Mouse (Mus musculus): ENCODE results near the gene Tjp2.

Tjp2 gene

DNA sequence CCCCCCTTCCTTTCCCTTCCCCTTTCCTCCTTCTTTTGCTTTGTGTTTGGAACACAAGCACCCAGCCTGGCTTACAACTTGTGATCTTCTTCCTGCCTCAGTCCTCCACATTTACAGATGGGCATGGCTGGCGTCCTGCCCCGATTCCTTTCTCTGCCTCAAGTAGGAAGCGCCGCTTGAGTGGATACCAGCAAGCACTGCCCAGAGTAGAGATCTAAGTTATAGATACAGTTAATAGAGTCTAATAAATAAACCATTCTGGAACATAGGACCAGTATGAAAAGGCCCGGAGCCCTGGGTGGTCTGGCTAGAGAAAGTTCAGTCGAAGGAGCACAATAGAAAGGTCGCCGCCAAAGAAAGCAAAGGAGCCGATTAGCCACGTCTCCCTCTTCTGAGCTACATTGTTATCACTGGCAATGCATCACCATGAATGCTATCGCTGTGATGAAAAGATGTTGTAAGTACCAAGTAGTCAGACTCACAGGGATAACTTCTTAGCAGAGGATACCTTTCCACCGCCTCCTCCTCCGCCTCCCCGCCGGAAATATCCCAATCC, 41.1 kb downstream of the Tjp2 start:
- DNase-seq (ENCODE audit: low read depth, low spot score) = no peak

DNA sequence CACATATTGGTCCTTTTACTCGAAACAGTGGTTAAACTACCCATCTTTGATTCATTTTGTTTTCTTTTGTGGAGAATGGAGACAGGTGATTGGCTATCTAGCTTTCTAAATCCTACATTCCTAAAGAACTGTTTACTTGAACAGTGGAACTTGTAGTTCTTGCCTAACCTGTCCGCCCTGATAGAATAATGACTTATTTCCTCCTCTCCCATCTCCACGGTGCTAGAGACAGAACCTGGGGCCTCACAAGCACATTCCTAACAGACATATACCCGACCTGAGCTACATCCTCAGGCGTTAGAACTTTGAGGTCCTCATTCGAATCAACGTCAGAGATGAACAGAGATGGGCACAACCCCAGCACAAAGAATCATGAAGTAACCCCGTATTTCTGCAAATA, 44.4 kb downstream of the Tjp2 start:
- DNase-seq (ENCODE audit: low read depth, low spot score) = no peak

DNA sequence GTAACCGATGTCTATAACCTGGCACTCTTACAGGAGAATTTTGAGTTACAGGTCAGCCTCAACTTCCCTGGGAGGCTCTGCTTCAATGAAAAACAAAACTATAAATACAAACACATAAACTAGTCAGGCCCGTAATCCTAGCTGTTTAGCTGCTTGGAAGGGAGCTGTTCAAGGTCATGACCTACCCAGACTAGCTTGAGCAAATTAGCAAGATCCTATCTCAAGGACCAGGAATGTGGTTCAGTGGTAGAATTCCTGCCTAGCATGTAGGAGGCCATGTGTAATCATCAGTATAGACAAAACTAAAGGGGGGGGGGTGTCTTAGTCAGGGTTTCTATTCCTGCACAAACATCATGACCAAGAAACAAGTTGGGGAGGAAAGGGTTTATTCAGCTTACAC, 46.7 kb downstream of the Tjp2 start:
- DNase-seq (ENCODE audit: low read depth, low spot score) = no peak

DNA sequence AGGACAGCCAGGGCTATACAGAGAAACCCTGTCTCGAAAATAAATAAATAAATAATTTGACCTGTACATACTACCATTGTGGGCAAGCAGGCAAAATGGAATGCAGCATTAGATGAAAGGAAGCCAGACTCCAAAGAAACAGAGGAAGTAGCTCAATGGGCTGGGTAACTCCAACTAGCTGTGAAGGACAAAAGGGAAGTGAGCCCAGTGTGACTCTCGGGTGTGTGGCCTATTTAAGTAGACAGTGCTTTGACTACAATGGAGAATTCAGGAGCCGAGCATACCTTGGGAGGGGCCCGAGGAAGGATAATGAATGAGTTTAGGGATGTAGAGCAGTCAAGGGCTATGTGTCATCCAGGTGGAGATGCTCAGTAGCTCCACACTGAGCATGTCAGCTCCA, 48.1 kb downstream of the Tjp2 start:
- no peak for DNase-seq (ENCODE audit: low read depth, low spot score)

DNA sequence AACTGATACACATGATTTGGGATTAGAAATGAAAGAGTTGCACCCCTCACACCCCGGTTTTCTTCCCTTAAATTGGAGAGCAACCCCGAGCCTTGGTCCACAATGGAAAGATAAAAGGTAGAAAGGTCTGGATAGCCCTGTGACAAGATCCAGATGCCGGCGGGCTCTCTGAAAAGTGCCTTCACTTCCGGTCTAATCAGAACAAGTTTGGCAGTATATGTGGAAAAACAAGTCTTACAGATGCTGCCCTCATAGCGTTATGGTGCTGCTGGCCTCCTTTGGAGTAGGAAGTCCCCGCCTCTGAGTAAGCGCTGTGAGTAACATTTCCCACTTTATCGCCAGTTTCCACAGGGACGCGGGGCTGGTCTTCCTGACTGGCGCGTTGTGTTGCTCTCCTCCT, 49.9 kb downstream of the Tjp2 start:
- DNase-seq (ENCODE audit: low read depth, low spot score) = no peak

DNA sequence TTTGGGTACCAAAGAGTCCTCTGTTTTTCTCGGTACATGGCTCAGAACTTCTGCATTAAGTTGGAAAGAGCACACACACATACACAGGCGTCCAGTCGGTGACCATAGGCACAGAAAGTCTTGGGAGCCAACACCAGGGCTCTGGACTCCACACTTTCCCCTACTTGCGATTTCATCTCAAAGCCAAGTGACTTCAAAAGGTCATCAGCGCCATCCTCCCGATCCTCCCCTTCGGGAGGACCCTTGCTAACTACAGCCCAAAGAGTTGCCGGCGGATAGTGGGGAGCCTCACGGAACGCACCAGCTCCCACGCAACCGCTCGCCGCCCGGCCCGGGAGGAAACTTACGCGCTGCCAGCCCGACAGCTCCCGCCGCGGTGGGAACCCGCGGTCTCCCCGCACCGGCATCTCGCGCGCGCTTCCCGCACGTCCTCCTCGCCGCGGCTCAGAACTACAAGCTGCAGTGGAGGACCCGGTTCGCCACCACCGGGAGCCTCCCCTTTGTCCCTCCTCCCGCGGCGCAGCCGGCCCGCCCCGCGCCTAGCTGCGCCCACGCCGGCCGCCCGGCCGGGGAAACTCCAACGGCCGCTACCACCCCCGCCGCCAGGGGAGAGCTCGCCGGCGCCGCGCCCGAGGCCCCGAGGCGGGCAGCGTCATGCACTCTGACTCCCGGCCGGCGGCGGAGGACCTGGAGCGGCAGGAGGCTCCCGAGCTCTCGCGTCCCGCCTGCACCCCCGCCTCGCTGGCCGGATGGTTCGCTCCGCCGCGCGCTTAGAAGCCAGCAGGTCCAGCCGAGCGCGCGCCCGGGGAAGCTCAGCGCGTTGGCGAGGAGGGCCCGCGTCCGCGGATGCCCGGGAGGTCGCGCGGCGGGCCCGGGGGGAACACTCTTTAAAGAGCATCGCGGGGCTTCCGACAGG, 51.0 kb downstream of the Tjp2 start:
- DNase-seq (ENCODE audit: low read depth, low spot score) = peak; percentile 90

DNA sequence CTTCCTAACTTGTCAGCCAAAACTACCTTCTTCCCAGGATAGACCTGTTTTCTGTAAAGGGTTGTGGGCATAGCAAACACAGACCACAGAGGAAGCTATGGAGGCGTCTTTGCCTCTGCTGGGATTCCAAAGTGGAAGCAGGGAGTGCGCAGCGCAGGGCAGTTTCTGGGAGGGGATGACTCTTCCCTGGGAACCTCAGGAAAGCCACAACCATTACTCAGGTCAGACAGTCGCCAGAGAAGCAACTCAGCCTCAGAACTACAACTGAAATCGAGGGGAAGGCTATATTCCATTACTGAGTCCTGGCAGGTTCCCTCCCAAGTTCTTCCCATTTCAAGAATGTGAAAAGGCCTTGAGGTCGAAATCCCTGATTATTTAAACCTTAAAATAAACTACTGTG, 51.8 kb downstream of the Tjp2 start:
- DNase-seq (ENCODE audit: low read depth, low spot score) = no peak

DNA sequence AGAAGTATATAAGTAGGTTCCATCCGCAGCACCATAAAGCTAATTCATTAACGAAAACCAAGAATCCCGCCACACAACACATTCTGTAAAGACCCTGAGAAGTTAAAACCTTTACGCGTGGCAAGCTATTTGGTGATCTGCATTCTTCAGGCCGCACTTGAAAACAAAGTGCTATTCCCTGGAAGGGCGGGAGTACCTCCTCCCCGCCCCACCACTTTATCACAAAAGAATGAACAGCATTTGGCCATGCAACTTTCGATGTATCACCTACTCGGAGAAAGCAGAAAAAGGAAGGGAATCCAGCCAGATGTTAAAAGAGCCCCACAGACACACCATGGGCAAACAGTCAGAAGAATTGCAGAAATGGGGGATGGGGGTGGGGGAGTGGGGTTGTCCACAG, 56.3 kb downstream of the Tjp2 start:
- DNase-seq (ENCODE audit: low read depth, low spot score) = no peak

DNA sequence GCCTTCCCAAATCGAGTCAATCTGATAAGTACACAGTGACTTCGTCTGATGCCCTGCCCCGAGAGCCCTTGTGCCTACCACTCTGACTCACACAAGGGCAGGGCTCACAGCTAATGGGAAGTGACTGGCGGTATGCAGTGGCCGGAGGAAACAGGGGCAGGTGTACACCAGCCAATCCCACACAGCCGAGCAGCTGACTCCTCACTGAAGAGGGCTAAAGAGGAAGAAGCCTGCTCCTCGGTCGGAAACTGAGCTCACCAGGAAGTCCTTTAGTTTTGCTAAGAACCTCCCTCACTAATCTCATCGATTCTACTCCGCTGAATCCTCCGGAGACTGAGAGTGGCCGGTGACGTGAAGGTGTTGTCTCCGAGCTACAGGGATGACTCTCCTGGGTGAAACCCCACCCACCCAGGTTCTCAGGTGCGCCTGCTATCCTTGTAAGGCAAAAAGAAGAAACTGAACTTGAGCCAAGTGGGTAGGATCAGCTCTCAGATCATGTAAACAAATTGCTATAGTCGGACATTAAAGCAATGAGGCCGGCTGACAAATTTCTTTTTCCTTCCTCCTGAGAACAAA, 58.2 kb downstream of the Tjp2 start:
- DNase-seq (ENCODE audit: low read depth, low spot score) = no peak

DNA sequence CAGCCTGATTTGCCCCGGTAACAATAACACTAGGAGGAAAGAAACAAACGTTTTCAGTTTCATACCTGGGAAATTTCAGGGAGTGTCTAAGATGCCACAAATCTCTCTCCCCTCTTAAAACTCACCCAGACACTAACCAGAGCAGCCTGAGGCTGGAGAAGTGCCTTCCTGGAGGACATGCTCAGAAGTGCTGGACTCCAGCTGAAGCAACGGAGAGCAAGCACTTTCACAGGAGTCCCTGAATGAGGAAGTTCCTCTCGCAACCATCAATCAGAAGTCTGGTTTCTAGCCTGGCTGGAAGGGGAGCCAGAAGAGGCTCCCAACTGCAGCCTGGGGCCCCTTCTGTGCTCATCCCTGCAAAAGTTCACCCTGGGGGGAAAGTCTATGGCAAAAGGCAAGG, 60.9 kb downstream of the Tjp2 start:
- no peak for DNase-seq (ENCODE audit: low read depth, low spot score)

DNA sequence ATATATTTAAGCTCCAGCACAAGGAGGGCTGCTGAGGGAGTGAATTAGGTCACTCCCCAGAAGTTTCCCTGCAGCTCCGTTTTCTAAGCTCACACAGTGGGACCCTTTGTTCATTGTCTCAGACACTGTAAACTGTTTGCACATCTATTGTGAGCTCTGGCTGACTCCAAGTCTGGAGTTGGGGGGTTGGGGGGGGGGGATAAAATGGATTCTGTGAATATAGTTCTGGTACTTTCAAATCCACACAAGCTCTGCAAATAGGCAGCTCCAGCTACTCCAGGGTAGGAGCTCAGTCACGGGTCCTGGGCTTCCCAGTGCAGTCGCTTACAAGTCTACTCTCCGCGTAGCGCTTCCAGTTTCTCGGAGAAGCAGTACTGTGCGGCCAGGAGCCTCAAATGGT, 64.4 kb downstream of the Tjp2 start:
- no peak for DNase-seq (ENCODE audit: low read depth, low spot score)

DNA sequence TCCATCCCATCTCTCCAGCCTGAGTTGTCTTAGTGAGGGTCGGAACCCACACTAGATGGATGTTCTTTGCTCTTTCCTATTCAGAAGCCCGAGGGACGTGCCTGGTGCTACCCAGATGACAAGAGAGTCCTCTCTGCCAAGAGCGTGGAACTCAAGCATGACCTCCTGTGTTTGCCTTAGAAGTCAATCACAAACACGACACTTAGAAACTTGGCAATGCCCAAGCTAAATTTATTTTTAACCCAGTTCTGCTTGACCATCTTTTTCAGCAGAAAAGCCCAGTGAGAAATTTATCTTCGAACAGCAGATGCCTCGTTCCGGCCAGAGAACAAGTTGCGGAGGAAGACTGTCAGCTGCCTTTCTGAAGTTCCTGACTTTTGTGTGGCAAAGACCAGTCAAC, 65.1 kb downstream of the Tjp2 start:
- no peak for DNase-seq (ENCODE audit: low read depth, low spot score)

DNA sequence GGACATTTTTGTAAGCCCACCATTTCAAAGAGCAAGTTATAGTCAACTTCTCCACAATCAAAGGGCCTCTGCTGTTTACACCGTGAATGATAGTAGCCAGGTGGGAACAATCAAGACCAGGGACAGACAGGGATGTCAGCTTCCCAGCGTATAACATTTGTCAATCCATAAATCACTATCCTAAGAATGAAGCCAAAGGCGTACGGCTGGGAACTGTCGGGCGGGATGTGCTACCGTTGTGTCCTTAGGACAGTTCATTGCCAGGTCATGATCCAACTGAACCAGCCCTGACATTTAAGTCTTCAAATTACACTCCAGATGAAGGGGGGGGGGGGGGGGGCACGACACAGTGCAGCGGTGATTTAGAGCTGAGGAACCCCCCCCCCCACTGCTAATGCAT, 65.5 kb downstream of the Tjp2 start:
- DNase-seq (ENCODE audit: low read depth, low spot score) = no peak

DNA sequence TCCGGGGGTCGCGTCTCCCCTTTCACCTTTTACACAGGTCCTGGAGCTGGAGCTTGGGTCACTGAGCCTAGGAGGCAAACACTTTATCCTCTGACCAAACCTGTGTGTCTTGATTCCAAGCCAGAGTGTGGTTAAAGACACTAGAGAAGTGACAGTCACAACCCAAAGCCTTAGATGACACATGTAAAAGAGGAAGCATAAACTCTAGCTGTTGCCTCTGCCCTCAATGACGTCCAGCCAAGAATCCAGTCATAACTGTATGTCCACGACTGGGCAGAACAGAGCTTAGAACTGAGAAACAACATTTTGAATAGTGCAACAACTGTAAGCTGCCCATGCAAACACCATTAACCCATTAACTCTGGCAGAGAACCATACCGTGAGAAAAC, 68.8 kb downstream of the Tjp2 start:
- no peak for DNase-seq (ENCODE audit: low read depth, low spot score)

DNA sequence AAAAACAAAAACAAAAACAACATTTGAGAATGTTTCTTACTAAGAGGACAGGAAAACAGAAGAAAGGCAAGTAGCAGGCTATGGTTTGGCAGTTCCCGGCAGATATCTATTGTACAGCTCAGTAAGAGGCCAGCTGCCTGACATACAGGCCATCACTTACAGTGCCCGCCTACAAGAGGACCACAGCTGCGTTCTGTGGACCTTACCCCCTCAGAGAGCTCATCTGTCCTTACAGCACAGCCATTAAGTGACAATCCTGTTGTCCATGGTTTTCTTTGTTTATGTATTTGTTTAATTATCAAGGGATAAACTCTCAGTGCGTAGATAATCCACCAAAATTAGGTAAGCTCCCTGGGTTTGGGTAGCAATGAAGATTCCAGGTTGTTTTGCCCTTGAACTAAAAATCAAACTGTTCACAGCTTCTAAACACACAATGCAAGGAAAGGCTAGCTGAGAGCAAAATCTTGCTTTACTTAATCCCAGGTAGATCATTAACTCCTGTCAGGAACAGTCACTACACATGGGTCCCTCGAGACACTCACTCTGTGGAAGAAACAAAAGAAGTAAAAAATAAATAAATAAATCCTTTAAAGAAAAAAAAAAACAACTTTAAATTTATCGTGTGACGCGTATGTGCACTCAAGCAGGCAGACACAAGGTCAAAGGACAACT, 69.3 kb downstream of the Tjp2 start:
- no peak for DNase-seq (ENCODE audit: low read depth, low spot score)

DNA sequence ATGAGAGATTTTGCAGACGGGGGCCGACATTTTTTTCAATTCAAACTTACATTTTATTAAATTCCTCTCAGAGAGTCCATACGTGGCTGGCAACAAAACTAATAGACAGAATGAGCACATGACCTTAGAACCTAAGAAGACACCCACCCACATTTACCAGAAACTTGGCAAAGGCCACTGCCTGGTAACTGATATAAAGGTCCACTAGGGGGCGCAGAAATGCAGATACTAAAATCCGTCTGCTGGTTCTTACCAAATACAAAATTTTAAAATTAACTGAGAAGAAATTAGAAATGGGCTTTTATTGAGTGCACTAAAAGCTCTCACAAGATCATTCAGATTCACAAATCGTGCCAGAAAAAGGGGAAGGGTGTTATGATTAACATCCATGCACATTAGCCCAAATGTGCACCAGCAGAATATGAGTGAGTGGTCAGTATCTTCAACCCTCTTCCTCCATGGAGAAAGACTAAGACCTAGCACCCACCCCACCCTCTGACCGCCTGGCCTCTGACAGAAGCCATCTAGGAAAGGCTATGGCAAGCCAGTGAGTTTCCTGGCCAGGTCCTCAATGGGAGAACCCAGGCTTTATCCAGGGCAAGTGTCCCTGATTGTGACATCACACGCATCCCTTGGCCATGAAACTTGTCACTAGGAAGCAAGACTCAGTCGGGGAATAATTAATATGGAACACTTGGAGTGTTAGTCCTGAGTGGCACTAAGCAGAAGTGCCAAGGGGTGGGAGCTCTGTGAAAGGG, 71.4 kb downstream of the Tjp2 start:
- peak; percentile 49 for DNase-seq (ENCODE audit: low read depth, low spot score)

DNA sequence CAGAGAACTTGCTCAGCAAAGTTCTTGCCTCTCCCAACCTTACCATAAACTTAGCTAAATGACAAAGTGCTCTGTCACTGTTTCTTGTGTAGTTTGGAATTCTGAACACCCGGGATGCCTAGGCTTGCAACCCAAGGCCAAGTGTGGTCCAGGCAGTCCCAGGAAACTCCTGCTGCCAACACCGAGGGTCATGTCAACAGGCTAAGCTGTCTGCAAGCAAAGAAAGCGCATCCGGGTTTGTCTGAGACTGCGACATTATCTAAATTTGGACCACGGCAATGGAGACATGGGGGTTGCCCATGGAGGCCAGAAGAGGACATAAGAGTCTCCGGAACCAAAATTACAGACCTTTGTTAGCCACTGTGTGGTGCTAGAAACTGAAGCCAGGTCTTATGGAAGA, 80.8 kb downstream of the Tjp2 start:
- no peak for DNase-seq (ENCODE audit: low read depth, low spot score)

DNA sequence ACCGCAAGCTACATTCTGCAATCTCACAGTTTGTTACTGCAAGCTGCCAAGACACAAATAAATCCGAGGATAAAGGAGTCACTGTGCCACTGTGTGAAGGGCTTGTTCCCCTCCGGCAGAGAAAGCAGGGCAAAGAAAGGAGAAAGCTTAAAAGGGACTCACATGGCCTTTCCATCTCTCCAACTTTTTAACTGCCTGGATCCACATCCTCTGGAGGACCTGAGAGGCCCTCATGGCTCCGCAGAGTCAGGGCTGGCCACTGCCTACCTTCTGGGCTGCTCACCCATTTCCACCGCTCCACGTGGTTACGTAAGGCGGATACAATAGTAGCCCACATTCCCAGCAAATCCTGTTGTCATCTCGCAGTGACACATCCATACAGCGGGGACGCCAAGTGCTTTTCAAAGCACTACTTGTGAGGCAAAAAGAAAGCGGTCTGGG, 82.2 kb downstream of the Tjp2 start:
- DNase-seq (ENCODE audit: low read depth, low spot score) = no peak

DNA sequence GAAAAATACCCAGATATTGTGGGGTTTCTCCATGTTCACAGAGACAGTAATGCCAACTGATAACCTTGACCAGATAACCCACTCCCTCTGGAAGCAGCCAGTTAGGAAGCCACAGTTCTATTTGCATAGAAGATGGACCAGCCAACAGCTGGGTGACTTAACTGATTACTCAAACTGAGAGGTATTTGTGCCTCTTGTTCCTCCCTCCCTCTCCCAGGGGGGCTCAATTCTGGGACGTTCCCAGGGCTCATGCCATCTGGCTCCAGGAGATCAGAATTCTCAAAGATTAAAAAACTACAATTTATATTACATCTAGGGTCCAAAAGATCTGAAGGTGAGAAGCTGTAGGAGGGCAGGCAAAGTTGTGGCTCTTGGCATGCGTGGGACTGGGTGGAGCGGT, 84.5 kb downstream of the Tjp2 start:
- DNase-seq (ENCODE audit: low read depth, low spot score) = no peak

DNA sequence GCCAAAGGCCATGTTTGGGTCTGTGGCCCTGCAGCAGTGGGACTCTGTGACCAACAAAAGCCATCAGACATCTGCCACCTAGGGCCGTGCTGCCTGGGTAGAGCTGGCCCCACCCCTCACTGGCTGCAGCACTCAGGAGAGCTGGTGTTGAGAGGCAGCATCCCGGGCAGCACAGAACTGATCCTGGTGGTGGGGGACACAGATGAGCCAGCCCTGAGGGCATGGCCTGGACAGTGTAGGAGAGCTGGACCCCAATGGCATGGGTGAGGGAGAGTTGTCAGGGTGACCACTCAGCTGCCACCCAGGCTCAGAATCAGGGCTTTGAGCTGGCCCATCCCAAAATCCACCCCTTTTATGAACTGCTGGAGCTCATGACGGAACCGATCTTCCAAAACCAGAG, 87.4 kb downstream of the Tjp2 start:
- no peak for DNase-seq (ENCODE audit: low read depth, low spot score)

DNA sequence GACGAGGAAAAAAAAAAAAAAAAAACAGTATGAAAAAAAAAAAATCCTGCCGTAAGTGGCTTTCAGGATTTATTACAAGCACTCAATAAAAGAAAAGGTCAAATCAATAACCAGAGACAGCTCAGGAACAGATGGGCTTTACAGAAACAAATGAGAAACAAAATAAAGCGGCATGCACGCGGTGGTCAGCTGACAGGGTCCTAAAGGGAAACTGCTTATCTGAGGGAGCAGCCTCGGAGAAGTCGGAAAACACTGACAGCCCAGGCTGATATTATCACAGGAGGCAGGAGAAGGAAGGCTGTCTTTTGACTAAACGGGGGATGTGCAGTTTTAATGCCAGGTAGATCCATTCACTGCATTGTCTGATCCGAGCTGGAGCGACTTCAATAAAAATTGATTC, 89.8 kb downstream of the Tjp2 start:
- peak; percentile 30 for DNase-seq (ENCODE audit: low read depth, low spot score)

All from forelimb bud, embryonic 11.5 days (tissue).